Mouse (Mus musculus): ENCODE data around the gene Nsun4. TPM values are rescaled to one million over a fixed set of nuclear protein-coding genes. Genes with fewer than 3 reads are reported as not detected.
A peak's percentile ranks its signal among the peaks of the same experiment; 100 is the strongest.

The Nsun4 gene
- polyA plus RNA-seq, 1 experiment from 2014 or later = 10.7 TPM

DNA sequence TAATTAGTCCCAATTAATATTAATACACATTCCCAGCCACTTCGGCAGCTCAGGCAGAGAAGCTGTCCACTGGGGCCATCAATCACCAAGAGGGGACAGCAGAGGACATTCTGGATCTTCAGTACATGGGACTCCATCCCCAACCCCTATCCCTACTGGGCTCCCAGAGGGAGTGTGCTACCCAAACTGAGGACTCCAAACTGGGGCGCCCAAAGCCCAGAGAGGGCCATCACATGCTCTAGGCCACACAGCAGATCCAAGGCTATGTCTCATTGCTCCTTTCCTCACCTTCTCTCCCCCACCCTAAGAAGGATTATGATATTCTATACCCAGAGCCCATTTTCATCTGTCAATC lies 58.3 kb downstream of the Nsun4 start:
- H3K9ac ChIP-seq = no peak overlapping the region
- H3K4me1 ChIP-seq = 0 out of 2 replicates have a peak, but pooled peaks cover under 1% of the 10 kb centered on the region
- H3K9me3 ChIP-seq (replicated peaks) = no peaks in the 10 kb centered on the region
- H3K27ac ChIP-seq = no peak overlapping the region
- no peak for ATAC-seq
- H3K36me3 ChIP-seq = no peaks in the 10 kb centered on the region
- H3K27me3 ChIP-seq (replicated peaks) = peaks cover 12% of the 10 kb centered on the region
- no peak overlapping the region for H3K4me3 ChIP-seq
- H3K4me2 ChIP-seq = no peak overlapping the region
- 61% methylated on average over 2 of the region's 2 CpGs for WGBS (ENCODE audit: insufficient replicate concordance)

DNA sequence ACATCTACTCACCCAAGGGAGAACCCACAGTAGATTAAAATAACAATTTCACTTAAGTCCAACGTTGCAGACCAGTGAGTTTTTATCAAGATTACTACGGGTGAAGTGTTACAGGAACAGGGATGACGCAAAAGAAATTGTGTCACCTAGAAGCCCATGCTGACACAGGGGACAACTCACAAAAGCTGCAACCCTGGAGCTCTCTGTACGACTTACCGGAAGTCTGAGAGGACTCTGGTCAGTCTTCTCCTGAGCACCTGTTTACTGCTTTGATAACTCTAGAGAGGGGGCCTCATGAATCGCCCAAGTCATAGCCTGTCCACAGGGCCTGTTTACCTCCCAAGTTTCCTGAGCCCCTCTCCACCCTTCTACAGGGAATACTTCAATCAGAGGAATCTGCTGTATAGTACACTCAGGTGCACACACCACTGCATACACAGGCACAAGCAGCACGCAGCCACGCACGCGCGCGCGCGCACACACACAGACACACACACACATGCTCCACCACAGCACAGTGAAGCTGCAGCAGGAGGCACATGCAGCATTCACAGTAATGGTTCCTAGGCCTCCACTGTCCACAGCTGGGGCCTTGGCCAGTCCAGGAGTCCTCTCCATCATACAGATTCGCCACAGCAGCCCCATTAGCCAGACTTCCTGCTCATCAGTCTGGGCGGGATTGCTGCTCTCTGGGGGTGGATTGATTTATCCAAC lies 58.9 kb downstream of the Nsun4 start:
- Histone ChIP-seq H3K27me3 (replicated peaks) (peaks cover 12% of the 10 kb centered on the region), H3K9ac (no peak overlapping the region), H3K27ac (no peak overlapping the region), H3K4me3 (no peak overlapping the region), H3K36me3 (no peaks in the 10 kb centered on the region), H3K4me2 (no peak overlapping the region), H3K4me1 (no peaks in the 10 kb centered on the region), H3K9me3 (replicated peaks) (no peaks in the 10 kb centered on the region)
- no peak for ATAC-seq
- WGBS (ENCODE audit: insufficient replicate concordance) = 77% methylated on average over 16 of the region's 16 CpGs

DNA sequence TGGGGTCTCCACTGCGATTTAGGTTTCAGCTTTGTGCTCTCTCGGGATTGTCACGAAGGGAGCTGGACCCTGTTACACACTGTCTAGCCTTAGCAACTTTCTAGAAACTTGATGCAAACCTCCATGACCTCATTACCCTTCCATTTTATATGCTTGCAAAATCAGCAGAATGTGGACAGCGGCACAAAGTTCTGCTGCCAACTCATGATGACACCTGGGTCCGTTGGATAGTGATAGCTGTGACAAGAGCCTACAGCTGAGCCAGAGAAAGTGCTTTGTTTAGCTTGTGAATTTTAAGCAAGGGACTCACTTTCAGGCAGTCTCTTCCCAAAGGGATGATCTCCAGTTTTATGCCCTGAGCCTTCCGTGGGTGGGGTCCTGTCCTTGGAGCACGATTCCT lies 64.3 kb downstream of the Nsun4 start:
- H3K36me3 ChIP-seq = no peaks in the 10 kb centered on the region
- no peaks in the 10 kb centered on the region for H3K9me3 ChIP-seq (replicated peaks)
- H3K4me3 ChIP-seq = no peak overlapping the region
- WGBS (ENCODE audit: insufficient replicate concordance) = 60% methylated on average over 7 of the region's 7 CpGs
- H3K9ac ChIP-seq = no peak overlapping the region
- H3K27ac ChIP-seq = no peak overlapping the region
- H3K4me1 ChIP-seq = no peaks in the 10 kb centered on the region
- H3K27me3 ChIP-seq (replicated peaks) = peaks cover 20% of the 10 kb centered on the region; the same call in 1 of the 2 replicates
- ATAC-seq = no peak
- no peak overlapping the region for H3K4me2 ChIP-seq

DNA sequence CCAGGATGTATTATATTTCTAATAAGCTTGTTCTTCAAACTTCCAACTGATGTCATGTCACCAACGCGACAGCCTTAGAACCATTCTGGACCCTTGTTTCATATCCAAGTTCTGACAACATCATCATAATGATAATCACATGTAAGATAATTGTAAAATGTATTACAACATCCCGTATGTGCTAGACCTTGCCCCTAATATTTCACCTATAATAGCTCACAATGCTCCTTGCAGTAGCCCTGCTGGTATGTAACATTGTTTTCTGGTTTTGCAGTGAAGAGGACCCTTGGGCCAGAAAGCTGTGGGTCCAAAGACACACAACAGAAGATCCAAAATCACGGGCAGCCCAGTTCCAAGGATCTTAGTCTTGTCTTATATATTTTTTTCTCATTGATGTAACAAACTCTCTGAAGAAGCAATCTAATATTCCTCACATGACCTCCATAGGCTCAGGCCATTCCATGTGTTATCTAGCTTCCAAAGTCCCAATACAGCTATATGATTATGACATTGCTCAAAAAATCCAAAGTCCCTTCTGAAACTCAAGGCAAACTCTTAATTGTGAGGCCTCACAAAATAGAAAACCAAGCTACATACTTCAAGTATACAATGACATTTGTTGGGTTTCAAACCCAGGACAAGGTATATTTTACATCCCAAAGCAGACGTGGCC lies 65.7 kb downstream of the Nsun4 start:
- H3K4me2 ChIP-seq = no peak overlapping the region
- no peak overlapping the region for H3K27ac ChIP-seq
- peaks cover 32% of the 10 kb centered on the region for H3K27me3 ChIP-seq (replicated peaks)
- H3K36me3 ChIP-seq = no peaks in the 10 kb centered on the region
- H3K4me1 ChIP-seq = no peaks in the 10 kb centered on the region
- no peak for ATAC-seq
- no peak overlapping the region for H3K4me3 ChIP-seq
- no peaks in the 10 kb centered on the region for H3K9me3 ChIP-seq (replicated peaks)
- H3K9ac ChIP-seq = no peak overlapping the region
- 52% methylated on average over 5 of the region's 5 CpGs for WGBS (ENCODE audit: insufficient replicate concordance)

DNA sequence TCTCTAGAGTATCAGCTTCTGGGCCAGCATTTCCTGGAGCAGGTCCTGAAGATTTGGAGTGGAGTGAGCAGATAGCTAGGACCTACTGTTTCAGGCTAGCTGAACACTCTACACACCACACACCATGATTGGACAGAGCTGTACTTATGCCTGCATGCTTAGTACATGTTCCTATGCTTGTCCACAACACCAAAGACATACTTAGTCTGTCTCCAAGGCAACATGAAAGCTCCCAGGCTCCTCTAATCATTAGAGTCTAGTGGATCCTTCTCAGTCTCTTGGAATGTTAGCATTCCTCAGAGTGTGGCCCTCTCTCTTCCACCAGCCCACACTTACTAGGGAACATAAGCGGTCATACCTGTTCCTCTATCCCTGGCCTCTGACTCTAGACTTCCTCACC lies 66.2 kb downstream of the Nsun4 start:
- H3K27me3 ChIP-seq (replicated peaks) = peaks cover 38% of the 10 kb centered on the region
- no peaks in the 10 kb centered on the region for H3K36me3 ChIP-seq
- no peak for ATAC-seq
- H3K9ac ChIP-seq = no peak overlapping the region
- H3K27ac ChIP-seq = no peak overlapping the region
- no peaks in the 10 kb centered on the region for H3K4me1 ChIP-seq
- H3K9me3 ChIP-seq (replicated peaks) = no peaks in the 10 kb centered on the region
- no peak overlapping the region for H3K4me3 ChIP-seq
- H3K4me2 ChIP-seq = no peak overlapping the region
- WGBS (ENCODE audit: insufficient replicate concordance) = 57% methylated on average over 1 of the region's 1 CpGs

DNA sequence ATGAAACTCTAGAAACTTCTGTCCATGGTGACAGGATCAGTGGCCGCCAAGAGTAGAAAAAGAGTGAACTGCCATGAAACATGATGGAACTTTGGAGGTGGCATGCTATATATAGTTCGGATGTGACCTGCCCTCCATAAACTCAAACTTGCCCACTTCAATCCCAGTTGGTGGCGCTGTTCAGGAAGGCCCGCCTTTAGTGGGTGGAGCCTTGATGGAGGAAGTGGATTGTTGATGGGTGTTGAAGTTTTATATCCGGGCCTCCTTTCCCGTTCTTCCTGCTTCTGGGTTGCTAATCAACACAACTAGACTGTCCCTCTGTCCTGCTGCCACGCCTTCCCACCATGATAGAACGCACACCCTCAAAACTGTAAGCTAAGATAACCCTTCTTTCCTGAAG lies 68.7 kb downstream of the Nsun4 start:
- ATAC-seq = no peak
- no peak overlapping the region for H3K4me3 ChIP-seq
- H3K36me3 ChIP-seq = no peaks in the 10 kb centered on the region
- H3K9me3 ChIP-seq (replicated peaks) = no peaks in the 10 kb centered on the region
- H3K27me3 ChIP-seq (replicated peaks) = peaks cover 60% of the 10 kb centered on the region
- H3K9ac ChIP-seq = no peak overlapping the region
- 20% methylated on average over 8 of the region's 8 CpGs for WGBS (ENCODE audit: insufficient replicate concordance)
- H3K4me2 ChIP-seq = peak overlapping the region; percentile 26; the same call in 1 of the 2 replicates
- H3K4me1 ChIP-seq = no peaks in the 10 kb centered on the region
- no peak overlapping the region for H3K27ac ChIP-seq

DNA sequence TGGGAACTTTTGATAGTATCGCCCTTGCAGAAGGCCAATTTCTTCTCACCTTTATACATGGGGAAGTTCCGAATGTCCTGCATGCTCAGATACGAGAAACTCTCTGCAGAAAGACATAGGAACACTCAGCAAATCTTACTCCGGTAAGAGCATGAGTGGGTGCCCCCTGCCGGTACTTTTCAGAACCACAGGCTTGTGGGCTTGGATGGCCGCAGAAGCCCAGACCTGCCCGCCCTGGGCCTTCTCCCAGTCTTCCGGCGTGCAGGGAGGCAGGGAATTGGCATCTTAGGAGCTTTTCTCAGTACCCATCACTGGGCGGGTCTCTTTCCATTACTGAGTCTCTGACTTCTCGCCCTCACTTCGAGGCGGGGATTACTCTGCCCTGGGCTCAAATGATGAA lies 69.6 kb downstream of the Nsun4 start:
- ATAC-seq = no peak
- peak overlapping the region; percentile 26; the same call in 1 of the 2 replicates for H3K4me2 ChIP-seq

More for the DNA sequence above, 69.6 kb downstream of the Nsun4 start:
- Histone ChIP-seq H3K9me3 (replicated peaks) (no peaks in the 10 kb centered on the region), H3K36me3 (no peaks in the 10 kb centered on the region), H3K27me3 (replicated peaks) (peaks cover 69% of the 10 kb centered on the region), H3K4me3 (no peak overlapping the region), H3K27ac (no peak overlapping the region), H3K9ac (no peak overlapping the region), H3K4me1 (no peaks in the 10 kb centered on the region)
- WGBS (ENCODE audit: insufficient replicate concordance) = 5% methylated on average over 13 of the region's 13 CpGs

Other genes with a start within 250 kb of the Nsun4 start
- gene Mob3c, start 225.8 kb downstream of the Nsun4 start, polyA plus RNA-seq (2016; fragmentation: Nextera tagmentation; extraction: Ambion mirVana) = 7.4 and 8.3 TPM in 2 replicates
- 45.2 and 47.2 TPM in 2 replicates for gene Mknk1, start 214.7 kb downstream of the Nsun4 start, polyA plus RNA-seq (2016; fragmentation: Nextera tagmentation; extraction: Ambion mirVana)
- not detected in 2 replicates for gene Kncn, start 169.5 kb downstream of the Nsun4 start, polyA plus RNA-seq (2016; fragmentation: Nextera tagmentation; extraction: Ambion mirVana)
- gene 6430628N08Rik, start 163.2 kb downstream of the Nsun4 start, polyA plus RNA-seq (2016; fragmentation: Nextera tagmentation; extraction: Ambion mirVana) = not detected in 2 replicates
- not detected in 2 replicates for gene Dmbx1, start 114.0 kb downstream of the Nsun4 start, polyA plus RNA-seq (2016; fragmentation: Nextera tagmentation; extraction: Ambion mirVana)
- 3.9 and 4.2 TPM in 2 replicates for gene Faah, start 36.0 kb downstream of the Nsun4 start, polyA plus RNA-seq (2016; fragmentation: Nextera tagmentation; extraction: Ambion mirVana)
- gene Uqcrh, start 21.2 kb upstream of the Nsun4 start, polyA plus RNA-seq (2016; fragmentation: Nextera tagmentation; extraction: Ambion mirVana) = 326 and 344 TPM in 2 replicates
- 42.2 and 43.7 TPM in 2 replicates for gene Lrrc41, start 21.4 kb upstream of the Nsun4 start, polyA plus RNA-seq (2016; fragmentation: Nextera tagmentation; extraction: Ambion mirVana)
- gene Rad54l, start 69.8 kb upstream of the Nsun4 start, polyA plus RNA-seq (2016; fragmentation: Nextera tagmentation; extraction: Ambion mirVana) = 45.0 and 45.4 TPM in 2 replicates
- gene Pomgnt1, start 70.0 kb upstream of the Nsun4 start, polyA plus RNA-seq (2016; fragmentation: Nextera tagmentation; extraction: Ambion mirVana) = 23.8 and 24.2 TPM in 2 replicates
- 0.44 and 0.53 TPM in 2 replicates for gene Lurap1, start 97.5 kb upstream of the Nsun4 start, polyA plus RNA-seq (2016; fragmentation: Nextera tagmentation; extraction: Ambion mirVana)
- gene Tspan1, start 113.7 kb upstream of the Nsun4 start, polyA plus RNA-seq (2016; fragmentation: Nextera tagmentation; extraction: Ambion mirVana) = not detected in 2 replicates
- gene 1700042G07Rik, start 119.5 kb upstream of the Nsun4 start, polyA plus RNA-seq (2016; fragmentation: Nextera tagmentation; extraction: Ambion mirVana) = not detected in 2 replicates
- gene Gm49337, start 119.5 kb upstream of the Nsun4 start, polyA plus RNA-seq (2016; fragmentation: Nextera tagmentation; extraction: Ambion mirVana) = not detected in 2 replicates
- 2.2 and 2.7 TPM in 2 replicates for gene Pik3r3, start 167.7 kb upstream of the Nsun4 start, polyA plus RNA-seq (2016; fragmentation: Nextera tagmentation; extraction: Ambion mirVana)

Measured in liver, embryonic 12.5 days (tissue).